ENCODE assay signal across 39 mouse cellular contexts in the genomic region with DNA sequence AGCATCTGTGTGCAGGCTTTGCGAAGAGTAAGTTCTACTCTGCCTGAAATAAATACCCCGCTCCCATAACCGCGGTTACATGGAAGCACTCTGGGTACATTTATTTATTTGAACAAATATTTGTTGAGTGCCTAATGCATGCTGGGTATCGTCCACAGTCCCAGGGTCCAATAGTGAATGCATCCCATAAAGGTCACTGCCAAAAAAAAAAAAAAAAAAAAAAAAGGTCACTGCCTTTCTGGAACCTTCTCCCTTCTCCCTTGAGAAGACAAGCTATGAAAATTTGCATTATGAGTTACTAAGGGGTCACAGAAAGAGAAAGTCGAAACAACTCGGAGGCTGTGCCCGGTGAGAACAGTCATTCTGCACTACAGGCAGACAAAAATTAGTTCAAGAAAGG. TPM values are rescaled to one million over a fixed set of nuclear protein-coding genes. Genes with fewer than 3 reads are reported as not detected.
"Had no signal": no experiment of that assay in that cellular context is flagged by ENCODE, and none has a peak within 500 bp of the region (broad histone marks: within the 10 kb centered on the region; RNA-seq: fewer than 3 reads in every experiment).

No protein-coding gene starts in this region.

- H3K36me3 ChIP-seq: heart, embryonic 13.5 days; heart, embryonic 15.5 days; hindbrain, embryonic 13.5 days; hindbrain, embryonic 15.5 days; kidney, embryonic 15.5 days; limb, embryonic 13.5 days; limb, embryonic 15.5 days; liver, embryonic 13.5 days had no signal

- H3K27ac ChIP-seq: heart, adult 2 months; heart, embryonic 13.5 days; heart, embryonic 15.5 days; hindbrain, embryonic 13.5 days; hindbrain, embryonic 15.5 days; kidney, embryonic 15.5 days; kidney, postnatal 0 days; limb, embryonic 13.5 days; limb, embryonic 15.5 days; liver, embryonic 13.5 days had no signal

- DNase-seq: gastrocnemius, postnatal 14 days; gastrocnemius, postnatal 36 days; heart, adult 11 months; heart, adult 2 months; heart, postnatal 14 days; heart, postnatal 36 days; kidney, adult 11 months; kidney, adult 2 months; kidney, adult 9 months; kidney, postnatal 14 days; kidney, postnatal 36 days; layer of hippocampus, adult 9-11 months; liver, embryonic 13.5 days had no signal

- H3K9ac ChIP-seq: heart, embryonic 13.5 days; hindbrain, embryonic 13.5 days; hindbrain, embryonic 15.5 days; kidney, embryonic 15.5 days; limb, embryonic 13.5 days; limb, embryonic 15.5 days; liver, embryonic 13.5 days had no signal

- ATAC-seq: intestine, embryonic 16.5 days had no signal

- H3K4me1 ChIP-seq: heart, embryonic 13.5 days; hindbrain, embryonic 15.5 days; limb, embryonic 13.5 days had no signal

- H3K9me3 ChIP-seq: heart, embryonic 15.5 days; hindbrain, embryonic 13.5 days; hindbrain, embryonic 15.5 days; kidney, embryonic 15.5 days; limb, embryonic 13.5 days; limb, embryonic 15.5 days; liver, embryonic 13.5 days had no signal

- H3K4me2 ChIP-seq: heart, embryonic 11.5 days; heart, embryonic 13.5 days; heart, embryonic 15.5 days; hindbrain, embryonic 13.5 days; kidney, embryonic 15.5 days; limb, embryonic 13.5 days; limb, embryonic 15.5 days; liver, embryonic 13.5 days had no signal

- H3K27me3 ChIP-seq: heart, embryonic 13.5 days; heart, embryonic 15.5 days; hindbrain, embryonic 13.5 days; hindbrain, embryonic 15.5 days; kidney, embryonic 15.5 days; limb, embryonic 13.5 days; limb, embryonic 15.5 days had no signal

- H3K4me3 ChIP-seq: heart, adult 2 months; heart, embryonic 13.5 days; heart, embryonic 15.5 days; hindbrain, embryonic 13.5 days; hindbrain, embryonic 15.5 days; kidney, embryonic 15.5 days; limb, embryonic 13.5 days; limb, embryonic 15.5 days; liver, embryonic 13.5 days had no signal

RNA-seq across cellular contexts. Expression of gene Capn11, which starts 17.1 kb away (rescaled TPM):
- total RNA-seq: heart, postnatal 36 days had no signal
- polyA plus RNA-seq: heart, adult 2 months; heart, postnatal 0 days; intestine, embryonic 14.5 days; kidney, postnatal 0 days had no signal

RNA-seq across cellular contexts. Expression of gene Mymx, which starts 40.1 kb away (rescaled TPM):
- total RNA-seq: gastrocnemius, adult 18-20 months; gastrocnemius, adult 8-10 months; heart, adult 2 months; heart, postnatal 14 days; heart, postnatal 36 days; hematopoietic stem cell, adult 5-6 weeks; hindbrain, postnatal 0 days; layer of hippocampus, adult 18-20 months; layer of hippocampus, adult 8-10 months; layer of hippocampus, postnatal 14 days; layer of hippocampus, postnatal 36 days; left cerebral cortex, adult 18-20 months; left cerebral cortex, adult 8-10 months; left cerebral cortex, postnatal 10 days; left cerebral cortex, postnatal 25 days; left cerebral cortex, postnatal 4 days had no signal
- polyA plus RNA-seq: gonadal fat pad, adult 2 months; heart, adult 2 months; heart, embryonic 11.5 days; heart, postnatal 0 days; hindbrain, embryonic 15.5 days; hindbrain, postnatal 0 days; intestine, embryonic 14.5 days had no signal
